Mouse (Mus musculus) cerebellum, adult 9-10 months (tissue): ENCODE data around the gene Clns1a.

Experiments
- DNase-seq: peaks from one replicate; pipeline ENCODE4 v3.0.0; 2022

The Clns1a gene

GRCm38 (mm10) chr7:97696506-97697254, at the start of gene Clns1a:
TSS of gene Clns1a (plus strand) at chr7:97696634.
- peak; percentile 92 for DNase-seq

GRCm38 (mm10) chr7:97647656-97648055, 48.8 kb upstream of the Clns1a start:
- no peak for DNase-seq

GRCm38 (mm10) chr7:97650729-97651128, 45.7 kb upstream of the Clns1a start:
- no peak for DNase-seq

GRCm38 (mm10) chr7:97656144-97656543, 40.3 kb upstream of the Clns1a start:
- DNase-seq: no peak

- DNase-seq: no peak
Observed at GRCm38 (mm10) chr7:97661634-97662033, 34.8 kb upstream of the Clns1a start.

- DNase-seq: peak; percentile 61
Observed at GRCm38 (mm10) chr7:97679239-97679638, 17.2 kb upstream of the Clns1a start.

- no peak for DNase-seq
Observed at GRCm38 (mm10) chr7:97687831-97688230, 8.6 kb upstream of the Clns1a start.

GRCm38 (mm10) chr7:97695441-97695840, 993 bp upstream of the Clns1a start:
- DNase-seq: peak; percentile 27

- DNase-seq: no peak
Observed at GRCm38 (mm10) chr7:97696133-97696505, 315 bp upstream of the Clns1a start.

- DNase-seq: no peak
Observed at GRCm38 (mm10) chr7:97700173-97700572, 3.7 kb downstream of the Clns1a start.

GRCm38 (mm10) chr7:97701106-97701505, 4.7 kb downstream of the Clns1a start:
- no peak for DNase-seq

- peak; percentile 53 for DNase-seq
Observed at GRCm38 (mm10) chr7:97707123-97707522, 10.7 kb downstream of the Clns1a start.

GRCm38 (mm10) chr7:97707809-97708208, 11.4 kb downstream of the Clns1a start:
- DNase-seq: no peak

- no peak for DNase-seq
Observed at GRCm38 (mm10) chr7:97709204-97709603, 12.8 kb downstream of the Clns1a start.

GRCm38 (mm10) chr7:97714651-97715050, 18.2 kb downstream of the Clns1a start:
- DNase-seq: no peak

GRCm38 (mm10) chr7:97717326-97717725, 20.9 kb downstream of the Clns1a start:
- no peak for DNase-seq

- DNase-seq: no peak
Observed at GRCm38 (mm10) chr7:97719078-97719477, 22.6 kb downstream of the Clns1a start.

- no peak for DNase-seq
Observed at GRCm38 (mm10) chr7:97720109-97720508, 23.7 kb downstream of the Clns1a start.

- no peak for DNase-seq
Observed at GRCm38 (mm10) chr7:97722278-97722918, 26.0 kb downstream of the Clns1a start.

- no peak for DNase-seq
Observed at GRCm38 (mm10) chr7:97723646-97724538, 27.5 kb downstream of the Clns1a start.

GRCm38 (mm10) chr7:97725401-97725800, 29.0 kb downstream of the Clns1a start:
- no peak for DNase-seq

GRCm38 (mm10) chr7:97726080-97726479, 29.6 kb downstream of the Clns1a start:
- no peak for DNase-seq

GRCm38 (mm10) chr7:97726778-97727177, 30.3 kb downstream of the Clns1a start:
- DNase-seq: no peak
